Mouse (Mus musculus) CD4-positive, CD25-positive, alpha-beta regulatory T cell (primary cell): ENCODE data around the gene Fancb. TPM values are rescaled to one million over a fixed set of nuclear protein-coding genes. Genes with fewer than 3 reads are reported as not detected.

ENCODE experiments used
- polyA plus RNA-seq: library from polyadenylated mRNA; unstranded; fragments of 100-300 nt; shearing (Covaris generic); gene quantifications from one replicate; pipeline ENCODE4 v1.2.1, GENCODE M21; 2017

Fancb gene
- polyA plus RNA-seq: 2.7 TPM

DNA sequence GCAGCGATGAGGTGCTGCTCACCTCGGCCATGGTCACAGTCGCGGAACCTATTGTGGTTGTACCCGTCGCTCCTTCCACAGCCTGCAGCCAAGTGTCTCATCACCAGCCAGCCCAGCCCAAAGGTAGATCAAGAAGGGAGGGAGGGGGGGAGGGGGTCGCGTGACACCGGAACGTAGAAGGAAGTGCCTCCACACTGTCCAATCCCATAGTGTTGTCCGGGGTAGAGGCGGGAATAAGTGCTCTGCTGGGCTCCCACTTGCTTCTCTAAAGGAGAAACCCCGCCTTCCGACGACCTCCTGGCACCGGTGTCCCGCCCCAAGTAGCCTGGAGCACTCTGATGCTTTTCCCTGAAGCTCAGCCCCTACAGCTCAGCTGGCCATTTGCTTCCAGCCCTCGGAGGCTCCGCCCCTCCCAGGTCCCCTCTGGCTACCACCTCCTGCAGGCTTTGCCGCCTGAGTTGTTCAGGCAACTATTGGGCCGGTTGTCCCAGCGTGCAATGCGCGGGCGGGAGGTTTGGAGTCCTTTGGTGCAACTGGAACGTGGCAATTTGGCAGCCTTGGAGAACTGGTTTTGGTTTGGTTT is at the start of gene Fancb, which contains the start of gene Mospd2:
Fancb (plus strand) TSS at position 400 of the 583 bp plus-strand sequence.
Mospd2 (minus strand) TSS at position 183 of the 583 bp plus-strand sequence.

DNA sequence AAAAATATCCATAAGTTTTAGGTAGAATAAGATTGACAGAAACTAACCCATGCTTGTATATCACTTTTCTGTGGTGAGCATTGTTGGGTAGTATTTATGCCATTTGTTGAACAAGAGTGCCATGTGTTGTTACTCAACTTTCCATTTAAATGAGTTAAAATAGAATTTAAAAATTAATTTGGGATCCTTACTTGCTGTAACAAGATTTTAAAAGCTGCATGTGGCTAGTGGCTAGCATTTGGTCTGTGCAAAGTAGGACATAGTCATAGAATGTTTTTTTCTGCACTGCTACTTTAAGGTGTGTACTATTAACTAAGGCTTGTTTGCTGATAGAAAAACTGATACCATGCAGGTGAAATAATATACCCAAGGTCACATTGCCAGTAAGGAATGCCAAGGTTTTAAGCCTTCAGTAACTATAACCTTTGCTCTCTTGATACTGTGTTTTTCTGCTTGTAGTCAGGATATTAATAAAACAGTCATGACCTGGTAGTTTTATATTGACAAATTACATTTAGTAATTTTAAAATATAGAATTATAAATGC is 24.5 kb downstream of the Fancb start, which contains the start of gene Gm17604:
Gm17604 (minus strand) TSS at position 51 of the 546 bp plus-strand sequence.

Other genes with a start within 250 kb of the Fancb start
- 8.5 TPM for gene Mospd2, start 217 bp upstream of the Fancb start, polyA plus RNA-seq
- not detected for gene Gm17604, start 24.2 kb downstream of the Fancb start, polyA plus RNA-seq